Mouse (Mus musculus): ENCODE results near the gene Ano6.

Ano6 gene

GRCm38 (mm10) chr15:95987916-95988315 lies 197.3 kb downstream of the Ano6 start:
- no peak for DNase-seq

GRCm38 (mm10) chr15:95989496-95990124 lies 199.0 kb downstream of the Ano6 start:
- DNase-seq, result no peak

DNA sequence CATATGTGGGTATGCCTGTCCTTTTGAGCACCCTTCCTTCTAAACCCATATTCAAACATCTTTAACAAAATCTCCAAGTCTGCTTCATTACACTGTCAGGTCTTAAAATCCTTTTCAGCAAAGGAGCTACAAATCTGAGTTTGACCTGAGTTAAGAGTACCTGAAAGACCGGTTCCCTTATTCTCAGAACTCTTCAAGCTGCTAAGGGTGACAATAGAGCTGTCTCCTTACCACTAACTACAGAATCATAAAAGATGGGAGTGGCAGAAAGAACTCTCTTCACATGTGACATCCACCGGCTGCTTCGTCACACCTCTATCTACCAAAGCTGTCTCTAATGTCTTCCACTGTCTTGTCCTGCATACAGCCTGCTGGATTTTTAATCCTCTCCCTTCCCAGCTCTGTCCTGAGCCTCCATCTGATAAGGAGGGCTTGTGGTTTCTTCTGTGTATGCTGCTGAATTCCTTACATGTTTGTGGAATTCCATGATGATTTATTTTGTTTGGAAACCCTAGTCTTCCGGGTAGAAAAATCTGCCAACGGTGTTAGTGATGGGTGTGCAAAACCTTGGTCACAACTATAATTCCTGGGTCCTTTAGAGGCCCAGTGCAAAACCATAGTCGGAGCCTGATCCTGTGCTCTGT lies 212.4 kb downstream of the Ano6 start:
- no peak for DNase-seq

DNA sequence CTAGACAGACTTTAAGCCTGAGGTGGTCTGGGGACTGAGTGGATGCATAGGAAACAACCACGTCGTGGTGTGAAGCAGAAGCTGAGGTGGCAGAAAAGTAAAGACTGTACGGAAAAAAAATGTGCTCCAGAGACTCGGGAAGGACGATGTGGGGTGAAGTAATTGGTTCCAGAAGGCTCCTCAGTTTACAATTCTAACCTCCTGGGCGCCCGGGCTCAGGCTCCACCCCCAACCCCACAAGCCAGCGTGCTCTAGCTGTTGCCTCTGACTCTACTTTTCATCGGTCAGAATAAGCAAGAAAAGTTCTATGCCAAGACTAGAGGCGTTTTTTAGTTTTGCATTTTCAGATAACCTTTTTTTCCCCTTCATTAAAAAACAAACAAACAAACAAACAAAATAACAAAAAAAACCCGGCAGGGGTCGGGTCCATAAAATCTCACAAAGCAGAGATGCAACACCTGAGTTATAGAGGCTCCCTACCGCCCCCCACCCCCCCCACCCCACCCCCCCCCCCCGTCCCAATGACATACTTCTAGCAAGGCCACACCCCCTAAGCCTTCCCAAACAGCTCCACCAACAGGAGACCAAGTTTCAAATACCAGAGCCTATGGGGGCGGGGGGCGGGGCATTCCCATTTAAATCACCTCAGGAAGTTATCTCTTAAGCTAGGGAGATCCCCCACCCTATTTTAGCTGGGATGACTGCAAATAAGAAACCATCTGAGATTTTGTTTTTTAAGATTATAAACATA lies 221.2 kb downstream of the Ano6 start:
- no peak for DNase-seq

- DNase-seq, result no peak
These were observed 221.7 kb downstream of the Ano6 start for GRCm38 (mm10) chr15:96012391-96012775.

DNA sequence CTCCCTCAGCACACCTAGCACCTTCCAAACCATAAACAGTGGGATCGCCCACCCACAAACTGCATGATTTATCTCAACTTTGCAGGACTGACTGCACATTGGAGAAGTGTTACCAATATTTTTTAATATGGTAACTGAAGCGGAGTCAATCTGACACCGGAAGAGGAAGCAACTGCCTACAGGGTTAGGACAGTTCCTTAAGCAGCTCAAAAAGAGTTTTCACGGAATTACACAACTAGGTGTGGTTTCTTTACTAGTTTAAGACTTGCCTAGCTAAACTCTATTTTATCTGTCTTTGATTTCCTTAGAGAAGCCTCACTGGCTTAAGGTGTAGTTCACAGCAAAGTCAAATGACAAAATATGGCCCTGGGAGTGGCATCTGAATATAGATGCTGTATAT lies 223.9 kb downstream of the Ano6 start:
- DNase-seq, result no peak

GRCm38 (mm10) chr15:96020465-96020864 lies 229.8 kb downstream of the Ano6 start:
- DNase-seq, result no peak

GRCm38 (mm10) chr15:96021506-96021905 lies 230.9 kb downstream of the Ano6 start:
- no peak for DNase-seq
